Mouse (Mus musculus) cerebellum, adult 8-10 months (tissue): ENCODE results near the gene Scgn.

Experiments
- DNase-seq: peaks from one replicate; pipeline ENCODE4 v3.0.0; 2022

The Scgn gene

GRCm38 (mm10) chr13:23934211-23934520 is 56.8 kb downstream of the Scgn start, which contains the start of gene Hist1h2aa:
Hist1h2aa (plus strand) TSS chr13:23934462.
- no peak for DNase-seq

- no peak for DNase-seq
Measured at GRCm38 (mm10) chr13:23933421-23934210, 57.4 kb downstream of the Scgn start, which contains the start of gene Hist1h2ba. Hist1h2ba (minus strand) TSS chr13:23934156.

- no peak for DNase-seq
Measured at GRCm38 (mm10) chr13:23930904-23931303, 60.1 kb downstream of the Scgn start.

- no peak for DNase-seq
Measured at GRCm38 (mm10) chr13:23930461-23930860, 60.6 kb downstream of the Scgn start.

GRCm38 (mm10) chr13:23928637-23929036 is 62.4 kb downstream of the Scgn start:
- DNase-seq: no peak

- no peak for DNase-seq
Measured at GRCm38 (mm10) chr13:23925792-23926191, 65.2 kb downstream of the Scgn start.

- DNase-seq: no peak
Measured at GRCm38 (mm10) chr13:23917674-23918073, 73.3 kb downstream of the Scgn start.

- no peak for DNase-seq
Measured at GRCm38 (mm10) chr13:23916132-23916531, 74.9 kb downstream of the Scgn start.

GRCm38 (mm10) chr13:23914376-23915167 is 76.4 kb downstream of the Scgn start, which contains the start of gene Slc17a4:
Slc17a4 (minus strand) TSS chr13:23915009.
- no peak for DNase-seq

GRCm38 (mm10) chr13:23913791-23914306 is 77.2 kb downstream of the Scgn start:
- DNase-seq: no peak

- DNase-seq: no peak
Measured at GRCm38 (mm10) chr13:23911335-23911734, 79.7 kb downstream of the Scgn start.

- DNase-seq: no peak
Measured at GRCm38 (mm10) chr13:23910121-23910520, 80.9 kb downstream of the Scgn start.

GRCm38 (mm10) chr13:23906906-23907305 is 84.1 kb downstream of the Scgn start:
- no peak for DNase-seq
